1 mouse cellular context compared by ENCODE assay signal in genomic region chr16:23087159-23087558, GRCm38 (mm10). TPM values are rescaled to one million over a fixed set of nuclear protein-coding genes. Genes with fewer than 3 reads are reported as not detected.
"Had no signal": no experiment of that assay in that cellular context is flagged by ENCODE, and none has a peak within 500 bp of the region (broad histone marks: within the 10 kb centered on the region; RNA-seq: fewer than 3 reads in every experiment).

No protein-coding gene starts in this region.

RNA-seq across cellular contexts. Expression of gene Kng1, which starts 29.5 kb away (rescaled TPM):
- total RNA-seq: neutrophil, adult 5-6 weeks had no signal

RNA-seq across cellular contexts. Expression of gene Kng2, which starts 57.9 kb away (rescaled TPM):
- total RNA-seq: neutrophil, adult 5-6 weeks had no signal

RNA-seq across cellular contexts. Expression of gene Adipoq, which starts 59.2 kb away (rescaled TPM):
- total RNA-seq: neutrophil, adult 5-6 weeks had no signal
